Mouse (Mus musculus): ENCODE results near the gene Cbx8.

The Cbx8 gene

GRCm38 (mm10) chr11:119078691-119079444 is 38.1 kb upstream of the Cbx8 start:
- no peak for DNase-seq (ENCODE audit: low read depth, low spot score)

GRCm38 (mm10) chr11:119077755-119078154 is 37.0 kb upstream of the Cbx8 start:
- no peak for DNase-seq (ENCODE audit: low read depth, low spot score)

- DNase-seq (ENCODE audit: low read depth, low spot score), result no peak
Measured at GRCm38 (mm10) chr11:119075805-119076204, 35.0 kb upstream of the Cbx8 start.

GRCm38 (mm10) chr11:119073876-119074433 is 33.2 kb upstream of the Cbx8 start:
- no peak for DNase-seq (ENCODE audit: low read depth, low spot score)

GRCm38 (mm10) chr11:119072986-119073385 is 32.2 kb upstream of the Cbx8 start:
- DNase-seq (ENCODE audit: low read depth, low spot score), result no peak

- no peak for DNase-seq (ENCODE audit: low read depth, low spot score)
Measured at GRCm38 (mm10) chr11:119072239-119072638, 31.5 kb upstream of the Cbx8 start.

GRCm38 (mm10) chr11:119066841-119067240 is 26.1 kb upstream of the Cbx8 start:
- no peak for DNase-seq (ENCODE audit: low read depth, low spot score)

GRCm38 (mm10) chr11:119059256-119059655 is 18.5 kb upstream of the Cbx8 start:
- DNase-seq (ENCODE audit: low read depth, low spot score), result no peak

- DNase-seq (ENCODE audit: low read depth, low spot score), result no peak
Measured at GRCm38 (mm10) chr11:119058041-119058995, 17.5 kb upstream of the Cbx8 start.

- no peak for DNase-seq (ENCODE audit: low read depth, low spot score)
Measured at GRCm38 (mm10) chr11:119057291-119057690, 16.5 kb upstream of the Cbx8 start.

GRCm38 (mm10) chr11:119056301-119057211 is 15.8 kb upstream of the Cbx8 start:
- DNase-seq (ENCODE audit: low read depth, low spot score), result peak; percentile 43

- no peak for DNase-seq (ENCODE audit: low read depth, low spot score)
Measured at GRCm38 (mm10) chr11:119055571-119056131, 14.9 kb upstream of the Cbx8 start.

- DNase-seq (ENCODE audit: low read depth, low spot score), result no peak
Measured at GRCm38 (mm10) chr11:119054351-119055345, 13.9 kb upstream of the Cbx8 start.

GRCm38 (mm10) chr11:119053738-119054350 is 13.1 kb upstream of the Cbx8 start:
- no peak for DNase-seq (ENCODE audit: low read depth, low spot score)

GRCm38 (mm10) chr11:119053257-119053670 is 12.5 kb upstream of the Cbx8 start:
- peak; percentile 89 for DNase-seq (ENCODE audit: low read depth, low spot score)

- DNase-seq (ENCODE audit: low read depth, low spot score), result peak; percentile 89
Measured at GRCm38 (mm10) chr11:119052661-119053256, 12.0 kb upstream of the Cbx8 start.

- peak; percentile 61 for DNase-seq (ENCODE audit: low read depth, low spot score)
Measured at GRCm38 (mm10) chr11:119051927-119052660, 11.3 kb upstream of the Cbx8 start.

GRCm38 (mm10) chr11:119051426-119051825 is 10.7 kb upstream of the Cbx8 start:
- DNase-seq (ENCODE audit: low read depth, low spot score), result no peak
